Mouse (Mus musculus) embryonic fibroblast, embryonic 13.5 days (primary cell): ENCODE measurements at regions not wholly inside any gene's neighbourhood (a gene's known extent, or its start where the extent isn't known, plus 50 kb on each side); places are given as distances from the start of the nearest gene placed in this dataset.

Experiments
- CTCF ChIP-seq: IDR thresholded peaks from 2 replicates; pipeline ENCODE4 v1.5.1; 2011; ENCODE audit warnings: mild to moderate bottlenecking, control low read depth, low read length, moderate library complexity, borderline replicate concordance; ENCODE audit not compliant: insufficient read depth
- POLR2A ChIP-seq: IDR thresholded peaks from 2 replicates; pipeline ENCODE4 v1.6.1; 2011; ENCODE audit warnings: low read depth, mild to moderate bottlenecking, control low read depth, low read length, moderate library complexity

DNA sequence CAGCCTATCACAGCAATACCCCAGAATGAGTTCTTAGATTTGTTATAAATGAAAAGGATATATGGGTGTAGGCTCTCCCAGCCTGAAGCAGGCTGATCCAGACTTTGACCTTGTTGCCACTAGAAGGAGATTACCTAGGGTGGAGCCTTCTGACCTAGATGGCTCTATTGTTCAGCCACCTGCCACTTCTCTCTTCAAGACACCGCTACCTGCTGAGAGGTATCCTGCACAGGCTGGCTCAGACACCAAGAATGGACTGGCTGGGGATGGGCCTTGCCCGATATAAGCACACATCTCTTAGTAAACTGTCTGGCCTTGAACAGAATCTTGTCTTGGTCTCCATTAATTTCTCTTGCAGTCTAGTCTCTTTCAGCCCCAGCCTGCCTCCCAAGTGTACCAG is 597.9 kb upstream of the Manea start:
- TF ChIP-seq CTCF (no peak), POLR2A (no peak)
